Mouse (Mus musculus) C2C12 (cell line): ENCODE results near the gene Rsph10b.

ENCODE experiments used
- CTCF ChIP-seq: IDR thresholded peaks from one replicate; pipeline ENCODE4 v1.5.1; 2011; ENCODE audit not compliant: control insufficient read depth, insufficient read depth, insufficient read length
- MAX ChIP-seq: IDR thresholded peaks from one replicate; pipeline ENCODE4 v1.6.1; 2011; ENCODE audit warnings: mild to moderate bottlenecking, control low read depth
- MYOG ChIP-seq: IDR thresholded peaks from one replicate; pipeline ENCODE4 v1.6.1; 2011; ENCODE audit not compliant: control insufficient read depth, insufficient read length; ENCODE audit errors: extremely low read depth

GRCm38 (mm10) chr5:143957101-143957500 lies 24.3 kb downstream of the Rsph10b start:
- TF ChIP-seq CTCF (no peak), MAX (no peak), MYOG (no peak)
